Mouse (Mus musculus) ES-Bruce4 (cell line): ENCODE measurements around the gene Ttll12.

ENCODE experiments used
- CTCF ChIP-seq: IDR thresholded peaks from one replicate; pipeline ENCODE4 v1.8.1; 2011; ENCODE audit warnings: low read depth, low read length
- EP300 ChIP-seq: IDR thresholded peaks from 2 replicates; pipeline ENCODE4 v1.6.1; 2011; ENCODE audit warnings: low read depth, low read length; ENCODE audit not compliant: insufficient read depth
- POLR2A ChIP-seq: IDR thresholded peaks from one replicate; pipeline ENCODE4 v1.8.1; 2011; ENCODE audit warnings: low read length; ENCODE audit not compliant: insufficient read depth

DNA sequence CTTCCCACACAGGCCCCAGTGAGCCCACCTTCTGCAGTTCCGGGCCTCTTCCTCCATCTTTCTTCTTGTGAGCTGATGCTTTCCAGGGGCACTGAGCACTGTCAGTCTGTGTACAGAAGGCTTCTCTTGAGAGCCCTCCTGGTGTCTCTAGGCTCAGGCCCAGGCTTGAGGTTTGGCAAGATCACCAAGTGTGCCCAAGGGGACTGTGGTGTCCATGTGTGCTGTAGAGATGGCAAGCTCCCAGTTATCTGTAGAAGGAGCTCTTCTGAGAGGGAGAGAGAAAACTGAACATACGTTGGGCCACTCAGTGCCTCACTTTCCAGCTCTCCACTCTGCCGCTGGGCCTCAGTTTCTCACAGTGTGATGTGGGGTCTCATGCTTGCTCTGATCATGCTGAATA, 27.2 kb downstream of the Ttll12 start:
- no peak for TF ChIP-seq CTCF
- TF ChIP-seq POLR2A = no peak
- TF ChIP-seq EP300 = no peak
